Mouse (Mus musculus) erythroblast, embryonic 14.5 days (primary cell): ENCODE results near the gene Gm17334.

ENCODE experiments used
- GATA1 ChIP-seq: IDR thresholded peaks from 2 replicates; pipeline ENCODE4 v1.6.1; 2012; ENCODE audit warnings: low read length, inconsistent platforms, mixed read lengths
- TAL1 ChIP-seq: IDR thresholded peaks from 3 replicates; pipeline ENCODE4 v1.6.1; 2012; ENCODE audit warnings: low read length, inconsistent platforms, mixed read lengths

- TF ChIP-seq GATA1 (no peak), TAL1 (no peak)
Measured at GRCm38 (mm10) chr11:53773087-53773486, at the start of gene Gm17334.
